Mouse (Mus musculus): Measurements from ENCODE around the gene Gm10772.
"Not testable (repeated sequence)": the region's sequence is repeated elsewhere in the genome, so short reads cannot be mapped to it uniquely, and the experiment has no call there.

Gm10772 gene

GRCm38 (mm10) chr13:66227473-66227872, at the start of gene Gm10772:
Gm10772 (minus strand) TSS chr13:66227573.
- DNase-seq: not testable (repeated sequence)

GRCm38 (mm10) chr13:66263914-66264313, 36.5 kb upstream of the Gm10772 start:
- DNase-seq: not testable (repeated sequence)

- not testable (repeated sequence) for DNase-seq
These were observed 35.8 kb upstream of the Gm10772 start for GRCm38 (mm10) chr13:66263141-66263540.

GRCm38 (mm10) chr13:66214349-66214748, 13.0 kb downstream of the Gm10772 start:
- no peak for DNase-seq

GRCm38 (mm10) chr13:66213811-66214210, 13.6 kb downstream of the Gm10772 start:
- DNase-seq: not testable (repeated sequence)

- DNase-seq: not testable (repeated sequence)
These were observed 48.2 kb downstream of the Gm10772 start for GRCm38 (mm10) chr13:66179172-66179571.

Measured in right cerebral cortex, postnatal 4 days (tissue).